8 mouse cellular contexts compared by ENCODE assay signal in the genomic region with DNA sequence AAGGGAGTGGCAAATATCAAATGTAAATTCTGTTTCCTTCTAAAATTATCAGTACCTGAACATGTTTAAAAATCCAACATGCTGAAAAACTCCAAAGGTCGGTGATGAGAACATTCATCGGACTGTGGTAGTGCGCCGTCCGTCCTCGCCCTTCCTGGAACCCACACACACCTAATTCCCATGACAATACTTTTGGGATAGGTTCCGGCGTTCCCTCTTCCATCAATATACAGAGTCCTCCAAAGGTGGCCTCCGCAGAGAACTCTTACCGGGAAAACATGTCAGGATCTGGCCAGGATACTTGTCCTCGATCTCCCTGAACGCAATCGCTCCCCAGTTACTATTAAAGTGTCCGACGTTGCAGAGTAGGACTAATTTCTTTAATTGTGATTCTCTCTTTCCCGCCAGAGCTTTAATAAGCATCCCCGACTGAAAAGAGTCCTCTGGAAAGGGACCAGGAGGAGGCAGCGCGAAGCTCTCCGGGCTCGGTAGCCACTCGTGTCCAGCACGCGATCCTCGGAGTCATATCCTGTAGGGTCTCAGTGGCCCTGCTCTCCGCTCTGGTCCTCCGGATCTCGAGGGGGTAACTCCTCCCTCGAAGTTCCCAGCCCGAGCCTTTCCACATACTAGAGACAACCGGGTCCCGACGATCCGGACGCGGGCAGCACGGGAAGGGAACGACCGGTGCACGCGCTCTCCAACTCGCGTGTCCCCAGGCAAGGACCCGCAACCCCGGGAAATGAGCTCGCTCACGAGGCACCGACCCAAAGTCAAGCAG. TPM values are rescaled to one million over a fixed set of nuclear protein-coding genes. Genes with fewer than 3 reads are reported as not detected.
DNase-seq lines count a peak whose midpoint lies in the region; ATAC-seq and TF ChIP-seq lines count a peak whose summit lies in the region.

No protein-coding gene starts in this region.

- no peaks in the 10 kb centered on the region for H3K27me3 ChIP-seq in liver, postnatal 0 days (ENCODE audit: insufficient read depth, low read length)

- no peak for TF ChIP-seq EP300 in liver, postnatal 0 days (IDR thresholded peaks at IDR 0.05; ENCODE audit: low read depth)

- no peaks in the 10 kb centered on the region; the same call in 1 of the 2 replicates for H3K36me3 ChIP-seq in liver, postnatal 0 days (replicated peaks; ENCODE audit: insufficient read depth, low read length)

- peaks cover 25% of the 10 kb centered on the region for H3K4me1 ChIP-seq in liver, postnatal 0 days (ENCODE audit: insufficient read depth)

- intact Hi-C loops in left cerebral cortex, postnatal 4 days (cut with DNase I) = no loop called here
- intact Hi-C loops in left cerebral cortex, postnatal 10 days (cut with DNase I) = no loop called here
- intact Hi-C loops in left cerebral cortex, postnatal 36 days (cut with DNase I) = loop anchor here (2.0 kb wide), 1 partner anchor 19 kb away; no protein-coding TSS in a partner anchor

- under 1% methylated on average over 48 of the region's 48 CpGs for WGBS in liver, postnatal 0 days (ENCODE audit: insufficient replicate concordance)

- TF ChIP-seq CTCF in liver, postnatal 0 days (IDR thresholded peaks at IDR 0.05; ENCODE audit: low read depth) = no peak

- peak; percentile 2 for DNase-seq in left cerebral cortex, postnatal 4 days
- no peak for DNase-seq in left cerebral cortex, postnatal 10 days (ENCODE audit: extremely low spot score in 1 of 2, low spot score in 2 of 2)
- peak; percentile 44 for DNase-seq in brain, adult 2 months (ENCODE audit: low read depth, low spot score)
- peak; percentile 3 for DNase-seq in forelimb bud, embryonic 11.5 days (ENCODE audit: low read depth, low spot score)
- no peak for DNase-seq in liver, postnatal 0 days
- no peak for DNase-seq in MN1 (ENCODE audit: low spot score)
- DNase-seq in left cerebral cortex, postnatal 36 days (ENCODE audit: low spot score in 2 of 2) = no peak
- no peak for DNase-seq in Muller cell, postnatal 12 days (ENCODE audit: inconsistent ontology term)

- ATAC-seq in liver, postnatal 0 days = peak; percentile 52

- peak overlapping the region; percentile 74 for H3K4me3 ChIP-seq in liver, postnatal 0 days (ENCODE audit: low read depth, low read length)

- peak overlapping the region; percentile 89 for H3K27ac ChIP-seq in liver, postnatal 0 days (ENCODE audit: low read depth)

- no peaks in the 10 kb centered on the region for H3K9me3 ChIP-seq in liver, postnatal 0 days (ENCODE audit: low read length)

- H3K4me2 ChIP-seq in liver, postnatal 0 days (ENCODE audit: low read depth, low read length) = peak overlapping the region; percentile 86

- H3K9ac ChIP-seq in liver, postnatal 0 days (replicated peaks) = peak overlapping the region; percentile 89

RNA-seq across cellular contexts. Expression of a gene that starts 17.6 kb away (rescaled TPM):
- 10 to 100 TPM; 50.1 to 53.6 TPM for total RNA-seq in left cerebral cortex, postnatal 4 days (2021)
- 10 to 100 TPM; 29.2 to 32.3 TPM for total RNA-seq in left cerebral cortex, postnatal 10 days (2021)
- 22.6 and 23.0 TPM in 2 replicates for polyA plus RNA-seq in liver, postnatal 0 days (2015; fragmentation: Nextera tagmentation; extraction: Ambion mirVana)
- total RNA-seq in left cerebral cortex, postnatal 36 days (2021) = 10 to 100 TPM; 20.3 to 26.8 TPM

RNA-seq across cellular contexts. Expression of a gene that starts 46.2 kb away (rescaled TPM):
- 1 to 10 TPM; 2.4 to 2.9 TPM for total RNA-seq in left cerebral cortex, postnatal 4 days (2021)
- 1 to 10 TPM; 1.6 TPM for total RNA-seq in left cerebral cortex, postnatal 10 days (2021)
- 0.20 and 0.30 TPM in 2 replicates for polyA plus RNA-seq in liver, postnatal 0 days (2015; fragmentation: Nextera tagmentation; extraction: Ambion mirVana)
- 1 to 10 TPM; 1.5 to 3.0 TPM for total RNA-seq in left cerebral cortex, postnatal 36 days (2021)

Comparison
In these comparisons a context has a peak if more than half of its experiments do, and no peak if none do; other contexts are left out.
1. DNase-seq: peak in left cerebral cortex, postnatal 4 days (single experiment), brain, adult 2 months (single experiment) and forelimb bud, embryonic 11.5 days (single experiment); none in left cerebral cortex, postnatal 10 days (0 of 2), liver, postnatal 0 days (single experiment), MN1 (single experiment), left cerebral cortex, postnatal 36 days (0 of 2) and Muller cell, postnatal 12 days (single experiment).